Mouse (Mus musculus): Measurements from ENCODE around the gene Sgsm2. TPM values are rescaled to one million over a fixed set of nuclear protein-coding genes. Genes with fewer than 3 reads are reported as not detected.

Sgsm2 gene
- polyA plus RNA-seq, 1 experiment from 2014 or later: 8.6 TPM

DNA sequence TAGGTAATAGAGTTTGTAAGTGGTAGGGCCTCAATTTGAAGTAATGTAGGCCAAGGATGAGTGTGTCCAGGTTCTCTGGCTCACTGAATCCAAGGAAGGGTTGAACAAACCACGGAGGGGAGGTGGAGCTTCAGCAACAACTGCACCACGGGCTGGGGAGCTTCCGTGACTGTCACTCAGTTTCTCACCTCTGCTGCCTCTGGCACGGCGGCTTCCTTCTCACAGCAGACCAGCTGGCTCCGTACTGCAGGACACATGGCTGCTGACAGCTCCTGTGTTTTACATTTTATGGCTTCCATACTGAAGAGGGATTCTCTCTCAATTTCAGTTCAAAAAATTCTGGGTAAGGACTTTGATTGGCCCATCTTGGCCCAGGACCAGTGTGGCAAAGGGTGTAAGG is 22.4 kb upstream of the Sgsm2 start:
- no peak overlapping the region for H3K4me3 ChIP-seq (ENCODE audit: low read depth, low read length)
- DNase-seq (ENCODE audit: low spot score) (no peak), ATAC-seq (replicated peaks; ENCODE audit: low FRiP score) (no peak)
- H3K27me3 ChIP-seq (ENCODE audit: control insufficient read depth, insufficient read depth, low read length): no peaks in the 10 kb centered on the region
- H3K4me2 ChIP-seq (ENCODE audit: low read depth, low read length, severe bottlenecking): no peak overlapping the region
- H3K4me1 ChIP-seq (replicated peaks; ENCODE audit: control insufficient read depth, insufficient read depth, low read length): no peaks in the 10 kb centered on the region
- no peaks in the 10 kb centered on the region for H3K9me3 ChIP-seq (ENCODE audit: control insufficient read depth, low read length)
- no peaks in the 10 kb centered on the region for H3K36me3 ChIP-seq (ENCODE audit: control insufficient read depth, insufficient read depth, low read length)
- WGBS: 89% methylated on average over 6 of the region's 6 CpGs
- H3K27ac ChIP-seq (ENCODE audit: low read depth, low read length): no peak overlapping the region
- H3K9ac ChIP-seq (ENCODE audit: low read length): no peak overlapping the region

DNA sequence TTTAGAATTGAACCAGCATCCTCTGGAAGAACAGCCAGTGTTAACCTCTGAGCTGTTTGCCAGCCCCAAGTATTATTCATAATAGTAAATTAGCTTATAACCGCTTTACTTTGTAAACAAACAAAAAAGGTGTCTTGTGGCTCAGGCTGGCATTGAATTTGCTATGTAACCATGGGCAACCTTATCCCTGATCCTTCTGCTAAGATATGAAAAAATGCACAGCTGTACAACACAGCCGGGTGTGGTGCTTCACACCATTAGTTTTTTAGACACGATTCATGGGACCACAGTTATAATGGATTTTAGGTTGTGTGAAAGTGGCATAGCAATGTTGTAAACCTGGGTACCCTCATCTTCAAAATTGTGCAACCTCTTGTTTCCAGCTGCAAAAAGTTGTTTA is 15.6 kb upstream of the Sgsm2 start:
- 88% methylated on average over 3 of the region's 3 CpGs for WGBS
- no peaks in the 10 kb centered on the region for H3K4me1 ChIP-seq (replicated peaks; ENCODE audit: control insufficient read depth, insufficient read depth, low read length)
- H3K9me3 ChIP-seq (ENCODE audit: control insufficient read depth, low read length): no peaks in the 10 kb centered on the region
- H3K27me3 ChIP-seq (ENCODE audit: control insufficient read depth, insufficient read depth, low read length): no peaks in the 10 kb centered on the region
- no peak for DNase-seq (ENCODE audit: low spot score)
- H3K27ac ChIP-seq (ENCODE audit: low read depth, low read length): no peak overlapping the region
- H3K4me2 ChIP-seq (ENCODE audit: low read depth, low read length, severe bottlenecking): no peak overlapping the region
- no peak for ATAC-seq (replicated peaks; ENCODE audit: low FRiP score)
- no peak overlapping the region for H3K4me3 ChIP-seq (ENCODE audit: low read depth, low read length)
- no peak overlapping the region for H3K9ac ChIP-seq (ENCODE audit: low read length)
- H3K36me3 ChIP-seq (ENCODE audit: control insufficient read depth, insufficient read depth, low read length): peaks cover 14% of the 10 kb centered on the region

DNA sequence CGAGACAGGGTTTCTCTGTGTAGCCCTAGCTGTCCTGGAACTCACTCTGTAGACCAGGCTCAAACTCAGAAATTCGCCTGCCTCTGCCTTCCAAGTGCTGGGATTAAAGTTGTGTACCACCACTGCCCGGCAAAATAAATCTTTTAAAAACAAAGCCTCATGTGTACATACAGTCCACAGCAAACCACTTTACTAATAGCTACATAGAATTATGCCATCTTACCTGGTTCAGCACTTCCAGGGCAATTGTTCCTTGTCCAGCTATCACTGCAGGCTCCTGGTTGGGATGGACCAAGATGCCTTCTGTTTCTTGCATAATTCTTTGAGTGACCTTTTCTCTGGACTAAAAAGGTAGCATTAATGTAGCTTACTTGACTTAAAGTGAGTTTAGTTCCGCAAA is 13.1 kb upstream of the Sgsm2 start:
- Histone ChIP-seq H3K4me3 (ENCODE audit: low read depth, low read length) (no peak overlapping the region), H3K36me3 (ENCODE audit: control insufficient read depth, insufficient read depth, low read length) (peaks cover 25% of the 10 kb centered on the region), H3K9me3 (ENCODE audit: control insufficient read depth, low read length) (no peaks in the 10 kb centered on the region), H3K4me1 (replicated peaks; ENCODE audit: control insufficient read depth, insufficient read depth, low read length) (no peaks in the 10 kb centered on the region), H3K4me2 (ENCODE audit: low read depth, low read length, severe bottlenecking) (no peak overlapping the region), H3K27me3 (ENCODE audit: control insufficient read depth, insufficient read depth, low read length) (no peaks in the 10 kb centered on the region), H3K27ac (ENCODE audit: low read depth, low read length) (no peak overlapping the region), H3K9ac (ENCODE audit: low read length) (no peak overlapping the region)
- ATAC-seq (replicated peaks; ENCODE audit: low FRiP score) (no peak), DNase-seq (ENCODE audit: low spot score) (no peak)
- 94% methylated on average over 4 of the region's 4 CpGs for WGBS

DNA sequence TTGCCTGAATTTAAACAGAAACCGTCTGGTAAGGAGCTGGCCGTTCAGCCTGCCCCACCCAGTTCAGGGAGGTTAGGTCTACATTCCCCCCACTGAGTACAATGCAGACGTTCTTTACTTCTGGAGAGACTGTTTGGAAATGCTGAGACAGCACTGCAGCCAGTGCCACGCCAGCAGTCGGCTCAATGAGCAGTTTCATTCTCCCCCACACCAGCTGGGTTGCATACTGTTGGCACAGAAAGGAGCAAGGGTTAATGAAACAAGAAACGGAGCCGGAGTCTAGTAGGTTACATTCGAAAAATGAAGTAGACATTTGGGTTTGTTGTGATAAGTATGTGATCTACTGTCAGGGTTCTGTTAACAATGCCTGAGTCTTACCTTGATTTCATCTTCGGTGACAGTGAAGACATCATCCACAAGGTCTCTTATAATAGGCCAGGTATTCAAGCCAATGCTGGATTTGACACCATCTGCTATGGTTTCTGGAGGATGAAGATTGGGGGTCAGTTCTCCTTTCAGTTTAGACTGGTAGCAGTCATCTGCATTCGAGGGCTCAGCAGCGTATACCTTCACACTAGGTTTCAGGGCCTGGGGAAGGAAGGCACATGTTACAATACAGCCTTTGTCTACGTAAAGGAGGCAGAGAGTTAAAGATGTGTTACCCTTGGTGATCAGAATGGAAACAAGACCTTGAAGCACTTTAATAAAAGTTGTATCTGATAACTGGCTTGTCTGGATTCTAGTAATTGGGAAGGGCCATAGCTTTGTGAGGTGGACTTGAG is 11.9 kb upstream of the Sgsm2 start:
- no peaks in the 10 kb centered on the region for H3K4me1 ChIP-seq (replicated peaks; ENCODE audit: control insufficient read depth, insufficient read depth, low read length)
- H3K9me3 ChIP-seq (ENCODE audit: control insufficient read depth, low read length): no peaks in the 10 kb centered on the region
- peaks cover 32% of the 10 kb centered on the region for H3K36me3 ChIP-seq (ENCODE audit: control insufficient read depth, insufficient read depth, low read length)
- H3K27ac ChIP-seq (ENCODE audit: low read depth, low read length): no peak overlapping the region
- H3K4me3 ChIP-seq (ENCODE audit: low read depth, low read length): no peak overlapping the region
- WGBS: 87% methylated on average over 12 of the region's 12 CpGs
- DNase-seq (ENCODE audit: low spot score) (no peak), ATAC-seq (replicated peaks; ENCODE audit: low FRiP score) (no peak)
- H3K4me2 ChIP-seq (ENCODE audit: low read depth, low read length, severe bottlenecking): no peak overlapping the region
- H3K9ac ChIP-seq (ENCODE audit: low read length): no peak overlapping the region
- no peaks in the 10 kb centered on the region for H3K27me3 ChIP-seq (ENCODE audit: control insufficient read depth, insufficient read depth, low read length)

DNA sequence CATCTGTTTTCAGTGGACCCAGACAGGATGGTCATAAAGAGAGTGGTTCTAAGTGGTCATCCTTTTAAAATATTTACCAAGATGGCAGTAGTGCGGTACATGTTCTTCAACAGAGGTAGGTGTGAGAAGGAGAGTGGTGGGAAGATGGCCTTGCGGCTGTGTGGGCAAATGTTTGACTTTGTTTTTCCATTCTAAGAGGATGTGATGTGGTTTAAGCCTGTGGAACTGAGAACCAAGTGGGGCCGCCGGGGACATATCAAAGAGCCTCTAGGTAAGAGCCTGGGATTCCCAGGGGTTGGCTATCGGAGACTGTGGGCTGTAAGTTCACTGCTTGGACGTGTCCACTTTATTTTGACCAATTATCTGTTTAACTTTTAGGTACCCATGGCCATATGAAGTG is 11.0 kb upstream of the Sgsm2 start:
- no peak overlapping the region for H3K4me2 ChIP-seq (ENCODE audit: low read depth, low read length, severe bottlenecking)
- no peaks in the 10 kb centered on the region for H3K9me3 ChIP-seq (ENCODE audit: control insufficient read depth, low read length)
- H3K27ac ChIP-seq (ENCODE audit: low read depth, low read length): no peak overlapping the region
- peaks cover 38% of the 10 kb centered on the region for H3K36me3 ChIP-seq (ENCODE audit: control insufficient read depth, insufficient read depth, low read length)
- no peak overlapping the region for H3K9ac ChIP-seq (ENCODE audit: low read length)
- 93% methylated on average over 6 of the region's 6 CpGs for WGBS
- H3K27me3 ChIP-seq (ENCODE audit: control insufficient read depth, insufficient read depth, low read length): no peaks in the 10 kb centered on the region
- no peak for ATAC-seq (replicated peaks; ENCODE audit: low FRiP score)
- no peak for DNase-seq (ENCODE audit: low spot score)
- no peaks in the 10 kb centered on the region for H3K4me1 ChIP-seq (replicated peaks; ENCODE audit: control insufficient read depth, insufficient read depth, low read length)
- no peak overlapping the region for H3K4me3 ChIP-seq (ENCODE audit: low read depth, low read length)

DNA sequence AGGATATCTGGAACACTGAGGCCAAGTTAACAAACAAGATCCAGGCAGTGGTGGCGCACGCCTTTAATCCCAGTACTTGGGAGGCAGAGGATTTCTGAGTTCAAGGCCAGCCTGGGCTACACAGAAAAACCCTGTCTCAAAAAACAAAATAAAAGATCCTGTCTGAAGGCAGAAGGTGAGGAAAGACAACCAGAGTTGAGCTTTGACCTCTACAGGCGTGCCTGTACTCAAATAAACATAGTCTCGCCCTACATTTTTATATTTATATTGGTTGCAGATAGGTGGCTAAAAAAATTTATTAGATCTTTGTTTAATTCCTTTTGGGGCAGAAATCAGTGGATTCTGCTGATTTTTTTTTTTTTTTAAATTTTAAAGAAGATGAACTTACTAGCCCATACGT is 5.6 kb upstream of the Sgsm2 start:
- no peak overlapping the region for H3K9ac ChIP-seq (ENCODE audit: low read length)
- H3K9me3 ChIP-seq (ENCODE audit: control insufficient read depth, low read length): no peaks in the 10 kb centered on the region
- no peaks in the 10 kb centered on the region for H3K27me3 ChIP-seq (ENCODE audit: control insufficient read depth, insufficient read depth, low read length)
- H3K4me3 ChIP-seq (ENCODE audit: low read depth, low read length): no peak overlapping the region
- no peak overlapping the region for H3K27ac ChIP-seq (ENCODE audit: low read depth, low read length)
- no peak overlapping the region for H3K4me2 ChIP-seq (ENCODE audit: low read depth, low read length, severe bottlenecking)
- DNase-seq (ENCODE audit: low spot score) (no peak), ATAC-seq (replicated peaks; ENCODE audit: low FRiP score) (no peak)
- WGBS: 92% methylated on average over 5 of the region's 5 CpGs
- no peaks in the 10 kb centered on the region; the same call in 1 of the 2 replicates for H3K4me1 ChIP-seq (replicated peaks; ENCODE audit: control insufficient read depth, insufficient read depth, low read length)
- H3K36me3 ChIP-seq (ENCODE audit: control insufficient read depth, insufficient read depth, low read length): peaks cover 27% of the 10 kb centered on the region

DNA sequence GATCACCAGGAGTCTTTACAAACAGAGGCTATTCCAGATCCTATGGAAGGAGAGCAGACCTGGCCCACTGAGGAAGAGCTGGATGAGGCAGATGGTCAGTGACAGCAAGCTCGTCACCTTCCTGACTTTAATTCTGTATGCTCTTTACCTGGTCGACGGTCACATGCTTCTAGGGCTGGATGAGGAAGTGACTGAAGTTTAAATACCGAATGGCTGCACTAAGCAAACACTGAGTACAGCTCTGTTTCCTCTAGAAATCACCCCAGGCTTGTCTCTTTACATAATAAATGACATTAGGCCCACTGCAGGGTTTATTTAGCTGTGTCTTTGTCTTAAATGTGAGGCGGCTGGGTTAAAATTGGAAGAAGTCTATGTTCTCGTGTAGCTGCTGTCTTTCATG is 4.7 kb upstream of the Sgsm2 start:
- DNase-seq (ENCODE audit: low spot score) (no peak), ATAC-seq (replicated peaks; ENCODE audit: low FRiP score) (no peak)
- Histone ChIP-seq H3K4me2 (ENCODE audit: low read depth, low read length, severe bottlenecking) (no peak overlapping the region), H3K4me3 (ENCODE audit: low read depth, low read length) (no peak overlapping the region), H3K9me3 (ENCODE audit: control insufficient read depth, low read length) (no peaks in the 10 kb centered on the region), H3K27ac (ENCODE audit: low read depth, low read length) (no peak overlapping the region), H3K27me3 (ENCODE audit: control insufficient read depth, insufficient read depth, low read length) (no peaks in the 10 kb centered on the region), H3K9ac (ENCODE audit: low read length) (no peak overlapping the region), H3K36me3 (ENCODE audit: control insufficient read depth, insufficient read depth, low read length) (peaks cover 27% of the 10 kb centered on the region), H3K4me1 (replicated peaks; ENCODE audit: control insufficient read depth, insufficient read depth, low read length) (no peaks in the 10 kb centered on the region; the same call in 1 of the 2 replicates)
- 84% methylated on average over 6 of the region's 6 CpGs for WGBS

DNA sequence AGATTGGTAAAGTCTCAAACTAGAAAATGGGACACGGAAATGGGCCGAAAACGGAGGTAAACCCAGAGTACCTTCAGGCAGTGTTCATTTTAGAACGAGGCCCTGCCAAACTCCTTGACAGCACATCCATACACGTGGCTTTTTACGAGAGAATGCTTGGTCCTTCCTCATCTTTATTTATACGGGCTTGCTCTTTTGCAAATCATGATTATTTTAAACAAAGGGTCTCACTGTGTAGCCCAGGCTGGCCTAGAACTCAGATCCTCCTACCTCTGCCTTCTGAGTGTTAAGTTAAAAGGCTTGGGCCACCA is 1.6 kb upstream of the Sgsm2 start:
- H3K9ac ChIP-seq (ENCODE audit: low read length): peak overlapping the region; percentile 85
- H3K9me3 ChIP-seq (ENCODE audit: control insufficient read depth, low read length): no peaks in the 10 kb centered on the region
- no peaks in the 10 kb centered on the region for H3K27me3 ChIP-seq (ENCODE audit: control insufficient read depth, insufficient read depth, low read length)
- peak overlapping the region; percentile 88 for H3K4me3 ChIP-seq (ENCODE audit: low read depth, low read length)
- peak overlapping the region; percentile 84 for H3K4me2 ChIP-seq (ENCODE audit: low read depth, low read length, severe bottlenecking)
- no peak for DNase-seq (ENCODE audit: low spot score)
- H3K36me3 ChIP-seq (ENCODE audit: control insufficient read depth, insufficient read depth, low read length): peaks cover 9% of the 10 kb centered on the region
- peak overlapping the region; percentile 79; the same call in 1 of the 2 replicates for H3K27ac ChIP-seq (ENCODE audit: low read depth, low read length)
- no peak for ATAC-seq (replicated peaks; ENCODE audit: low FRiP score)
- WGBS: 1% methylated on average over 7 of the region's 7 CpGs
- H3K4me1 ChIP-seq (replicated peaks; ENCODE audit: control insufficient read depth, insufficient read depth, low read length): no peaks in the 10 kb centered on the region; the same call in 1 of the 2 replicates
